Mouse (Mus musculus) megakaryocyte, embryonic 14.5 days (primary cell): ENCODE measurements around the gene Ccdc162.

Experiments used
- FLI1 ChIP-seq: IDR thresholded peaks from 2 replicates; pipeline ENCODE4 v1.6.1; 2012; ENCODE audit warnings: low read length, inconsistent platforms, mixed read lengths
- GATA1 ChIP-seq: IDR thresholded peaks from 3 replicates; pipeline ENCODE4 v1.6.1; 2012; ENCODE audit warnings: mixed read lengths, low read length, inconsistent platforms, borderline replicate concordance

DNA sequence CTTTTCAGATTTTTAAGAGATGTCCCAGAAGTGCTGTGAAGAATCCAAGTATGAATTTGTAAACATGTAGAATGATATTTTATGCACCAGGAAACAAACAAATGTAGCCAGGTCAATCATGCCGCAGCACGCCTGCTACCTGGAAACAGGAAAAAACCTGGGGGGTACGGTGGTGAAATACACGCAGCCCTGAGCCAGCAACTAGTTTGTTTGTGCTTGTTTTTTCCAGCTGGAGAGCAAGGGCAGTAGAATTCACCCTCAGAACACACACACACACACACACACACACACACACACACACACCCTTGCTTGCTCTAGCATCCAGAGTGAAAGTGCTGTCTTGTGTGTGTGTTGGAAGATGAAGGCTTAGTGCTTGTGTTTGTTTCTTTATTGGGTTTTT is 225.3 kb downstream of the Ccdc162 start:
- no peak for TF ChIP-seq FLI1
- TF ChIP-seq GATA1: no peak
